Mouse (Mus musculus) midbrain, embryonic 14.5 days (tissue): ENCODE results near the gene Cobll1. TPM values are rescaled to one million over a fixed set of nuclear protein-coding genes. Genes with fewer than 3 reads are reported as not detected.

Source experiments
- ATAC-seq: fragments of 200-750 bp; cut with Nextera tagmentation; 2 replicates; pipeline ENCODE4 v1.8.0; 2017; ENCODE audit warnings: moderate number of reproducible peaks, moderate library complexity; ENCODE audit not compliant: low FRiP score, low TSS enrichment
- DNase-seq: peaks from one replicate; pipeline ENCODE4 v3.0.0-alpha.2; 2015
- H3K27ac ChIP-seq: fragments of 300-500 bp; sonication (generic); replicated peaks from 2 replicates; pipeline ENCODE4 v1.5.1; 2014; ENCODE audit warnings: mild to moderate bottlenecking, low read depth, low read length, moderate library complexity
- H3K27me3 ChIP-seq: fragments of 300-500 bp; sonication (generic); 2 replicates; pipeline ENCODE4 v1.6.1; 2014; ENCODE audit warnings: low read length, control low read depth, mixed read lengths; ENCODE audit not compliant: control insufficient read depth, insufficient read depth
- H3K36me3 ChIP-seq: fragments of 300-500 bp; sonication (generic); 2 replicates; pipeline ENCODE4 v1.6.1; 2014; ENCODE audit warnings: low read length, control low read depth; ENCODE audit not compliant: control insufficient read depth, insufficient read depth
- H3K4me1 ChIP-seq: fragments of 300-500 bp; sonication (generic); 2 replicates; pipeline ENCODE4 v1.6.1; 2014; ENCODE audit warnings: mild to moderate bottlenecking, antibody characterized with exemption, low read length, control low read depth; ENCODE audit not compliant: control insufficient read depth, insufficient read depth
- H3K4me2 ChIP-seq: fragments of 300-500 bp; sonication (generic); 2 replicates; pipeline ENCODE4 v1.6.1; 2014; ENCODE audit warnings: mild to moderate bottlenecking, low read length, moderate library complexity
- H3K4me3 ChIP-seq: fragments of 300-500 bp; sonication (generic); replicated peaks from 2 replicates; pipeline ENCODE4 v1.5.1; 2014; ENCODE audit warnings: low read depth, low read length
- H3K9ac ChIP-seq: fragments of 300-500 bp; sonication (generic); replicated peaks from 2 replicates; pipeline ENCODE4 v1.6.1; 2014; ENCODE audit warnings: mild to moderate bottlenecking, low read length, moderate library complexity
- H3K9me3 ChIP-seq: fragments of 300-500 bp; sonication (generic); 2 replicates; pipeline ENCODE4 v1.6.1; 2016; ENCODE audit warnings: low read length, control low read depth, mixed read lengths; ENCODE audit not compliant: control insufficient read depth
- WGBS: fragments of 180-500 bp; shearing (Covaris S2); extraction: QIAGEN DNeasy Blood & Tissue Kit; methylation state at CpG from one replicate; pipeline ENCODE4 v1.1.7; 2014; 5-methylcytosine and 5-hydroxymethylcytosine counted together
- polyA plus RNA-seq: library from polyadenylated mRNA; unstranded; fragments of >200 nt; fragmentation: Nextera tagmentation; extraction: Ambion mirVana; gene quantifications from 2 replicates; pipeline ENCODE4 v1.2.1, GENCODE M21; 2014

The Cobll1 gene
- polyA plus RNA-seq, 1 experiment from 2014 or later: 3.5 TPM

DNA sequence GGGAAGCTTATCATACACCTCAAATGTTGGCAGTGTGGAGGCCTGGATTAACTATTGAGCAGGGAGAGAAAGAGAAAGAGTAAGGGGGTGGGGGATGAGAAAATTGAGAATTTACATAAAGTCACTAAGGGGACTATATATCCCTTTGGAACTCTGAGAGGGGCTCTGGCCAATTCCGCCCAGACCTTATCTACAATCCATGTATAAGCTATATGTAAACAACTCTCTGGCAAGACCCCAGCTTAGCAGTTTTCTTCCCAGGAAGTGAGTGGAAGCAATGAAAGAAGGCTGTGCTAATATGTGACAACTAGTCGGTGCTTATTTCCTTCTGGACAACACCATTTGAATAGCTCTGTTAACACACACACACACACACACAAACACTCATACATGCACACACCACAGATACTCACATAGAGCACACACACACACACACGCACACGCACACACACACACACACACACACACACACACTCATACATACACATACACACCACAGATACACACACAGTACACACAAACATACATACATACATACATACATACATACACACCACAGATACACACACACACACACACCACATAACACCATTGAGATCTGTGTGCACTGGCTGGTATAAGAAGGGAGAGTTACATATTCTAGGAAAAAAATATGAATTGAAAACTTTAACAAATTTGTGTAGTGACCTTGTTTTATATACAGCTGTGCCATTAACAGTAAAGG is 99.4 kb downstream of the Cobll1 start:
- no peak overlapping the region for H3K27ac ChIP-seq
- no peaks in the 10 kb centered on the region for H3K4me1 ChIP-seq
- no peaks in the 10 kb centered on the region for H3K9me3 ChIP-seq
- no peak for DNase-seq
- ATAC-seq: no peak
- no peak overlapping the region for H3K9ac ChIP-seq
- no peaks in the 10 kb centered on the region for H3K27me3 ChIP-seq
- H3K36me3 ChIP-seq: no peaks in the 10 kb centered on the region
- H3K4me2 ChIP-seq: no peak overlapping the region
- H3K4me3 ChIP-seq: no peak overlapping the region
- WGBS: 79% methylated on average over 4 of the region's 4 CpGs

DNA sequence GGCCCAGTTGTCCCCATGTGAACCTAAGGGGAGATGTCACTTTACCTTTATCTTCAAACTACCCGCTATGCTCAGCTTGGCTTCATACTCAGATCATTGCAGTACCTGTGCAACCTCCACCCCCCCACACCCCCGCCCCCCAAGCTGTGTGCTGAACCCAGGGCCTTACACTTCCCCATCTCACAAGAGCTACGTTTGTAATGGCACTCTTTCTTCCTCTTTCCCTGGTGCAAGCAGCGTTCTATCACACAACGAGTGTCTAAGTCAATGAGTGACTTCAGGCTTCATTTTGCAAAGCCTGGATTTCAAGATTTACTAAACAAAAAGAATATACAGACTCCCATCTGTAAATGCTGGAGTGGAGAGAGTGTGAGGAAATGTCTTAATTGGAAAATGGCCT is 100.2 kb downstream of the Cobll1 start:
- ATAC-seq (no peak), DNase-seq (no peak)
- Histone ChIP-seq H3K36me3 (no peaks in the 10 kb centered on the region), H3K9ac (no peak overlapping the region), H3K9me3 (no peaks in the 10 kb centered on the region), H3K27ac (no peak overlapping the region), H3K27me3 (no peaks in the 10 kb centered on the region), H3K4me2 (no peak overlapping the region), H3K4me1 (no peaks in the 10 kb centered on the region), H3K4me3 (no peak overlapping the region)
- WGBS: 84% methylated on average over 5 of the region's 5 CpGs

DNA sequence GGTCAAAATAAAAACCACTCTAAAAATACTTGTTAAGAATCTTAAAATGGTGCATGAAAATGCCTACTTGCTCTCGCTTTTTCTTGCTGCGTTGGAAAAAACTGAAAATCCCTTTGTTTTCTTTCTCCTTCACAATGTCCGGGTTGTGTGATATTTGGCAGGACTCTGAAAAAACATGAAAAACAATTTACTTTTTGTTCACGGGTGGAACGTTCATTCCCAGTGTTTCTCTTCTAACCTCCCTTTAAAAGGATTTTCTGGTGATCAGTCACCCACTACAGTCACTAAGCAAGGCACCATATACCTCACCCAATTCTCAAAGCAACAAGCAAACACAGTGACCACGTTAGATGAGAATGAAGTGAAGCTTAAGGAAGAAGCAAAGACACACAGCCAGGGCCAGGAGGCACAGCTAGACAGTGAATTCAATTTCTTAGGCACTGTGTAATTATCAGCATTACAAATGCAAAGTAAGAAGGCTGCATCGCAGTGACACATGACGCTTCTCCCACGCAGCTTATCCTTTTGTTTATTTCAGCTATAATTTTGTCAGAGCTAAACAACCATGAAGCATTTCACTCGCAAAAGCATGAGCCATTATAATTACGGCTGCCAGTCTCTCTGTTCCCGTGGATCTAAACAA is 112.9 kb downstream of the Cobll1 start:
- no peaks in the 10 kb centered on the region for H3K27me3 ChIP-seq
- 25% methylated on average over 12 of the region's 12 CpGs for WGBS
- peak; percentile 50 for DNase-seq
- ATAC-seq: peak; percentile 48; the same call in 1 of the 2 replicates
- peaks cover 12% of the 10 kb centered on the region for H3K4me1 ChIP-seq
- H3K4me2 ChIP-seq: peak overlapping the region; percentile 31
- H3K9ac ChIP-seq: no peak overlapping the region
- H3K9me3 ChIP-seq: no peaks in the 10 kb centered on the region
- peak overlapping the region; percentile 57; the same call in 1 of the 2 replicates for H3K27ac ChIP-seq
- H3K36me3 ChIP-seq: no peaks in the 10 kb centered on the region
- no peak overlapping the region for H3K4me3 ChIP-seq

- H3K9ac ChIP-seq: no peak overlapping the region
- peaks cover 12% of the 10 kb centered on the region for H3K4me1 ChIP-seq
- H3K4me3 ChIP-seq: no peak overlapping the region
- H3K9me3 ChIP-seq: no peaks in the 10 kb centered on the region
- H3K27ac ChIP-seq: no peak overlapping the region
- DNase-seq (no peak), ATAC-seq (no peak)
- H3K27me3 ChIP-seq: no peaks in the 10 kb centered on the region
- no peaks in the 10 kb centered on the region for H3K36me3 ChIP-seq
- 82% methylated on average over 3 of the region's 3 CpGs for WGBS
- no peak overlapping the region for H3K4me2 ChIP-seq
Observed at GRCm38 (mm10) chr2:65123702-65124101, 115.5 kb downstream of the Cobll1 start.

GRCm38 (mm10) chr2:65121435-65121834 is 117.8 kb downstream of the Cobll1 start:
- Histone ChIP-seq H3K27ac (no peak overlapping the region), H3K9me3 (no peaks in the 10 kb centered on the region), H3K4me2 (no peak overlapping the region), H3K4me1 (peaks cover 7% of the 10 kb centered on the region), H3K27me3 (no peaks in the 10 kb centered on the region), H3K36me3 (no peaks in the 10 kb centered on the region), H3K4me3 (no peak overlapping the region), H3K9ac (no peak overlapping the region)
- 11% methylated on average over 1 of the region's 1 CpGs for WGBS
- ATAC-seq: no peak
- DNase-seq: peak; percentile 79

DNA sequence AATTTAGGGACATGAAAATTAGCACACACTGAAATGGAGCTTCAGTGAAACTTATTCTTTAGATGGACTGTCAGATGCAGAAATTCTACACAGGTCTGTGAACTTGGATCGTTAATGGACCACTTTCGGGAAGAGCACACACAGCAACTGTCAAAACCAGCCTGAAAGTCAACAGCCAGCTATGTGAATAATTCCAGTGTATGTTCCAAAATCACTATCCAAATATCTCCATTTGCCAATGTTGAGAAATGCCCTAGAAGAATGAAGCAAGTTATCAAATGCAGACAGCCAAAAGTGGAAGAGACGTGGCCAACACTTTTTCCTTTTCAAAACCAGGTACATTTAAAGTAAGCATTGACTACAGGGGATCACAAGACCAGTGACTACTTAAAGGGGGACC is 118.2 kb downstream of the Cobll1 start:
- H3K9ac ChIP-seq: no peak overlapping the region
- no peaks in the 10 kb centered on the region for H3K27me3 ChIP-seq
- WGBS: 75% methylated on average over 3 of the region's 3 CpGs
- DNase-seq: no peak
- H3K9me3 ChIP-seq: no peaks in the 10 kb centered on the region
- no peaks in the 10 kb centered on the region for H3K36me3 ChIP-seq
- H3K27ac ChIP-seq: no peak overlapping the region
- H3K4me3 ChIP-seq: no peak overlapping the region
- no peak for ATAC-seq
- no peak overlapping the region for H3K4me2 ChIP-seq
- H3K4me1 ChIP-seq: peaks cover 5% of the 10 kb centered on the region; the same call in 1 of the 2 replicates

- ATAC-seq: no peak
- 83% methylated on average over 2 of the region's 2 CpGs for WGBS
Observed at GRCm38 (mm10) chr2:65120112-65120511, 119.1 kb downstream of the Cobll1 start.

GRCm38 (mm10) chr2:65119667-65120066 is 119.5 kb downstream of the Cobll1 start:
- Histone ChIP-seq H3K4me1 (no peaks in the 10 kb centered on the region), H3K27me3 (no peaks in the 10 kb centered on the region), H3K9me3 (no peaks in the 10 kb centered on the region), H3K4me2 (no peak overlapping the region), H3K27ac (no peak overlapping the region), H3K9ac (no peak overlapping the region), H3K4me3 (no peak overlapping the region), H3K36me3 (no peaks in the 10 kb centered on the region)
- ATAC-seq: no peak
- 81% methylated on average over 8 of the region's 8 CpGs for WGBS
- DNase-seq: no peak

More at GRCm38 (mm10) chr2:65120112-65120511, 119.1 kb downstream of the Cobll1 start:
- no peaks in the 10 kb centered on the region for H3K27me3 ChIP-seq
- H3K27ac ChIP-seq: no peak overlapping the region
- no peaks in the 10 kb centered on the region for H3K4me1 ChIP-seq
- no peak overlapping the region for H3K4me3 ChIP-seq
- no peaks in the 10 kb centered on the region for H3K36me3 ChIP-seq
- DNase-seq: no peak
- H3K4me2 ChIP-seq: no peak overlapping the region
- no peaks in the 10 kb centered on the region for H3K9me3 ChIP-seq
- no peak overlapping the region for H3K9ac ChIP-seq

DNA sequence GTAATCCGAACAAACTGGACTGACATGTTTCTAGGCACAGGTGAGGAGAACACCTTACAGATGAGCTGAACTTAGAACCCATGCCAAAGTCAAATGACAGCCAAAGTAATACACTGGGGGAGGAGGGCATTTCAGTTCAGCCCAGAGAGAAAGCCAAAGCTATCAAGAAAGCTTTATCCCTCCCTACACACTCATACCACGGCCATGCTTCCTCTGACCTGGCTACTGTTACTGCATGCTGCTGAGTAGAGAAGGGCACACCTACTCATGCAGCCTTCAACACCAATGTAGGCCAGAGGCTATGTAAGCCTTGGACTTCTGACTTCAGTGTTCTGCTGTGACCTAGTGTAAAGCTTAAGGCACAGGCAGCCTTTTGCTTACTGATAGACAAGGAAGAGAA is 120.1 kb downstream of the Cobll1 start:
- H3K36me3 ChIP-seq: no peaks in the 10 kb centered on the region
- H3K4me3 ChIP-seq: no peak overlapping the region
- H3K9me3 ChIP-seq: no peaks in the 10 kb centered on the region
- H3K9ac ChIP-seq: no peak overlapping the region
- no peak overlapping the region for H3K4me2 ChIP-seq
- no peaks in the 10 kb centered on the region for H3K4me1 ChIP-seq
- DNase-seq: no peak
- H3K27me3 ChIP-seq: no peaks in the 10 kb centered on the region
- no peak overlapping the region for H3K27ac ChIP-seq
- no peak for ATAC-seq
- WGBS: 88% methylated on average over 2 of the region's 2 CpGs
